Mouse (Mus musculus): ENCODE data around the gene Eepd1.
A peak's percentile ranks its signal among the peaks of the same experiment; 100 is the strongest.

Gene Eepd1

DNA sequence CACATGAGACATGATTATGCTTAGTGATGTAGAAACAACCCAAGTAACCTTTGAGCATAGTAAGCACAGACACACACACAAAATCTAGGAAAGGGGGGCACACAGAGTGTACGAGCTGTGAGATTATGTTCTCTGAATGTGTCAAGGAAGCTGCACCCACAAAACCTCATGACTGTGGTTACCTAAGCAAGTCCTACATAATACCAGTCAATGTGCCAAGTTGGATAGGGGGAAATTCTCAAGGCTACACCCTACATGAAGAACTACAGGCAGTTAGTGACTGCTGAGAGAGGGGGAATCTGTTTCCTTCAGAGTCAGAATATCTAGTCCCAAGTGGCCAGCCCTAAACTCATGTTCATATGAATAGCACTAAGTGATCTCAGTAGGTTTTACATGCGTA lies 58.1 kb downstream of the Eepd1 start:
- no peak for DNase-seq

DNA sequence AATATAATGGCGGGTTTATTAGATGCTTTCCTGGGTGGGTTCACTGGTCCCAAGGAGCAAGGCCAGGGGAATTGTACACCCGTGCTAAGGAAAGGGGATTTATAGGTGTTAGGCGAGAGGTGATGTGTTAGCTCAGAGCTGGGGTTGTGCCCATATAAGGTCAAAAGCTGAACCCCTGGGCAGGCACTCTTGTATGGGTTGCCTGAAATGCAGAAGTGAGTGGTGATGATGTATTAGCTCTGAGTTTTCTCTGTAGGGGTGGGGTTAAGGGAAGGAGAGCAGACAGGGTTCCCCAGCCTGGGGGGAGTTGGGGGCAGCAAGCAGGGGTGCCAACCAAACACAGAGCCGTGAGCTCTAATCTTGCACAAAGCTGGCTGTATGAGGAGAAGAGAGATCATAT lies 60.0 kb downstream of the Eepd1 start:
- DNase-seq, result no peak

DNA sequence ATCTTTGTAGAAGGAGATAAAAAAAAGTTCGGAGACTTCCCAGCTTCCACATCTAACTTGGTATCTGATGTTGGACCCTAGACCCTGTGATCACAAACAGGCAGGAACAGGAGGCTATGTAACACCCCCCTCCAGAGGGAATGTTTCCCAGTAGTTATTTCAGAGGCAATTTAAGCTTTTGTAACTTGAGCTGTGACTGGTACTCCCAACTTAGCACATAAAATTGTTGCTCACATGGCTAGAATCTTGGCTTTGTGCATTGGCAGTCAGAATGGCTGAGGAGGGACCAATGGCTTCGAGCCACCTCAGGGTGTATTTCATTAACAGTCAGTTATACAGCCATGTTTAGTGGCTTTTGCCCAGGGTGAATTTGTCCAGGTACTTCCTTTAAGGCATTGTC lies 63.9 kb downstream of the Eepd1 start:
- DNase-seq, result no peak

DNA sequence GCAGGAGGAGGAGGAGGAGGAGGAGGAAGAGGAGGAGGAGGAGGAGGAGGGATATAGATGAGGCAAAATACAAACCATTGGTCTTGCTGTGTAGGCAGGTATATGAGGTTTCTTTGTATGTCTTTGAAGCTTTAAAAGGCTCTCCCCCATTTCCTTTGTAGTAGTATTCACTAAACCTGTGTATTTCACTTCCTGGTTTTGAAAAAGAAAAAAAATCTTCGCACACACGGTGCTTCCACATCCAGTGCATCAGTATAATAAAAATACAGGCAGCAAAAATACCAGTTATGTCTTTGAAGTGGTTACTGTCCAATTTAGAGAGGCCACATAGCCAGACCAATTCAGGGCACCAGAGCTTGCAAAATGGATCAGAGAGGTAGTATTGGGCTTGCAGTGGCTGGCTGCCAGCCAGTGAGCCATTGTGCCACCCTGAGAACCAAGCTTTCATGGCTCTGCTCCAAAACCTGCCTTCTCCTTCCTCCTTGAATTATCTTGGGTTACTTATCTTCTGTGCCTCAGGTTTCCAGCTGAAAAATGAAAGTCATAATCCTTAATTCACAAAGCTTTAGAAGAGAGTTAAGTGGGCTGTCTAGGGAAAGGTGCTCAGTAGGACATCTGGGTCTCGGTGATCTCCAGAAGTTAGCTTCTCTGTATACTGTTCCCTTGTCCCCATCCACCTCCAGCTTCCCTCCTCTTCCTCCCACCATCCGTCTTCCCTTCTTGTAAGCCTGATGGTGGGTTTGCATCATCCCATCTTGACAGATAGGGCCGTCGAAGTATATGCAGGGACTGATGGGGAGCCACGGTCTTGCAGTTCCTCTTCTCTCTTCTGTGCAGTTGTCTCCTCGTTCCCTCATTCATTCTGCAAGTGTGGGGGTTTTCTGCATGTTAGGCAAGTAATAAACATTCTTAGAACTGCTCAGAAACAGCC lies 68.0 kb downstream of the Eepd1 start:
- peak; percentile 16 to 23 for DNase-seq

DNA sequence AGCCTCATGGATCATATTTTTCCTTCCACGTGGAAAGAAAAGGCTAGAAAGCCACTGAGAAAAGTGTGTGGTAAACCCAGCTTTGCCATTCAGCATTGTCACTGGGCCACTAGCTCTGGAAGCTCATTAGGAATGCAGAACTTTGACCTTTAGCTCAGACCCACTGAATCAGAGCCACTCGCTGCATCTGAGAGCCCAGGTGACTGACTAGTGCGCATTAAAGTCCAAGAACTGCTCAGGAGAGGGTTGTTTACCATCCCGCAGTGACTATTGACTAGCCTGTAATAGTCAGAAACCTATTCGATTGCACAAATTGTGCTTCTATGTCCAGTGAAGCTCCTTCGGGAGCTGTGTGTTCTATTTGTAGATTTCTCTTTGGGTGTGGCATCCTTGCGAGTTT lies 68.8 kb downstream of the Eepd1 start:
- no peak for DNase-seq

DNA sequence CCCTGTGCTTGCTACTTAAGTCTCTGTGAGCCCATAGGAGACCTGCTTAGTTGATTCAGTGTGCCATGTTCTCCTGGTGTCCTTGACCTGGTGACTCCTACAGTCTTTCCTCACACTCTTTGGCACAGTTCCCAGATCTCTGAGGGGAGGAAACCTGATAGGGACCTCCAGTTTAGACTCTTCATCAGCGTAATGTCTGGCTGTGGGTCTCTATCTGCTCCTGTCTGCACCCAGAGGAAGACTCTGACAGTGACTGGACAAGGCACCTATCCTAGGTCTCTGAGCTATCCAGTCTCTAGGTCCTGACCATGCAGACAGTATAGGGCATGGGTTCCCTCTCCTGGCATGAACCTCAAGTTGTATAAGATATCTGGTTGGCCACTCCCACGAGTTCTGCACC lies 71.2 kb downstream of the Eepd1 start:
- no peak for DNase-seq

DNA sequence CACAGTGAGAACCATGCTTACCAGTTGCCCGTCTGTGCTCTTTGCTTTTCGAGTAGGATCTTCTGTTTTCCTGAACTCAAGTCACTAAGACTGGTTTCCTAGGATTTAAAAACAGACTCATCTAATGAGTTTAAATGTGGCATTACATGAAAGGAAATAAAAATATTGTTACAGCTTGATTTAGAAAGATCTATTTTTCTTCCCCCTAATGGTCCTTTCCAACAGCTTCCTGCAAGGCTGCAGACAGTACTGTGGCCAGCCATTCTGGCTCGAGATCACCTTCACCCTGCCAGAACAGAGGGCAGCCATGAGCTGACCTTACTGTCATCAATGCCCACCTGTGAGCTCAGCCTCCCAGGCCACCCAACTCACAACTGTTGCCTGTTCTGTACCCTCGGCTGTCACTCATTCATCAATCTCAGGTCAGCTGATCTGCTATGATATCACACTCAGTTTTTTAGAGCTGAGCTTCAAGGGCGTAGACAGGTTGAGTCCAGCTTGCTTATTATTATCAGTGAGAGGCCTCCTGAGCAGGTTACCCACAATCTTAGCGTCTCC lies 73.0 kb downstream of the Eepd1 start:
- no peak for DNase-seq

DNA sequence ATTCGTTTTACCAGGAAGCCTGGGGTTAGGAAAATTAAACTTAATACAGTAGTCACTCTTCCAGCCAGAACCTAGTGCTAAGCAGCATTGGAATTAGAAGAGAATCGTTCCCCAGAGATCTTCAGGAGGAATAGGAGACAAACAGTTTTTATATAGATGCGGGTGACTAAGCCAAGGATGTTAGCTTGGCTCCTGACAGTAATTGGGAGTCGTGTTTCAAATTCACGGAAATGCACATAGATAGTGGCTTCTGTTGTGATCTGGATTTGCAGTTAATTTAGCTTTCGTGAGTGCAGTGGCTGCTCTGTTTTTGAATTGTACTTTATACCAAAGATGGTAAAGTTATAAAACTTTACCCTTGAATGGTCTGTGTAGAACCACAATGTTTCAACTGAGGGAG lies 73.9 kb downstream of the Eepd1 start:
- no peak for DNase-seq

DNA sequence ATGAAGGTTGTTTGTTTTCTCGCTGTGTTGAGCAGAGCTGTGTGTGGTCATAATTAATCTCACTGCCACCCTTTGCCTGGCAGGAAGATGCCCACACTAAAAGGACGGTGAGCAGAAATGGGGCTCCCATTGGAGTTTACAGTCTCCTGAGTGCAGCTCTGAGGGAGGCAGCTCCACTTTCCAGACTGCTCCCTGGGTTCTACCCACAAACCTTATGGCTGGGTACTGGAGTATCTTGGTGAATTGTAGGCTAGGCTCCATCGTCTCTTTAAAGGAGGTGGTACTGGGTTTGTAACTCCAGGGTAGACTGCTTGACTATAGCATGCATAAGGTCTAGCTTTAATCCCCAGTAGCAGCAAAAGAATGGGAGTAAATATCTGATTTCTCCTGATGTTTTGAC lies 74.7 kb downstream of the Eepd1 start:
- DNase-seq, result no peak

DNA sequence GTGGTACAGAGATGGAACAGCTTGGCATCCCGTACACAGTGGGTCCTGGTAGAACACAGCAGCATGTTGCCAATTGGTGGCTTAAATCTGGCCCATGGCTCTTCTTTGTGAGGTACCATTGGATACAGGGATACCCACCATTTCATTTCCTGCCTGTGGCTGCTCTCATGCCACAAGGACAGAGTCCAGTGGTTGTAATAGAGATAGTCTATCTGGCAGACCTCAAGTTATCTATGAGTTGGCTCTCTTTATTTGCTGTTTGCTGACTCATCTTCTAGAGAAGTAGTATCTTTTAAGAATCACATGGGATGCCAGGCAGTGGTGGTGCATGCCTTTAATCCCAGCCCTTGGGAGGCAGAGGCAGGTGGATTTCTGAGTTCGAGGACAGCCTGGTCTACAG lies 76.0 kb downstream of the Eepd1 start:
- DNase-seq, result no peak

DNA sequence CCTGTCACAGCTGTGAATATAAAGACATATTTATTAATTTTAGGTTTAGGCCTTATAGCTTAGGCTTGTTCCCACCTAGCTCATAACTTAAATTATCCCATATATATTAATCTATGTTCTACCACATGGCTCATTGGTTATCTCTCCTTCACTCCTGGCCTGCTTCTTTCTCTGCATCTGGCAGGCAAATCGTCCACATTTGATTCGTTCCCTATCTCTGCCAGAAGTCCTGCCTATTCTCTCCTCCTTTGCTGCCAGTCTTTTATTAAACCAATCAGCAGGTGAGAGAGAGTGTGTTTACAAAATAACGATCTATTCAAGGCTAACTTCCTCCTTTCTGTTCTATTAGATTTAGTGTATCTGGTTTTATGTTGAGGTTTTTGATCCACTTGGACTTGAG lies 77.5 kb downstream of the Eepd1 start:
- DNase-seq, result no peak

DNA sequence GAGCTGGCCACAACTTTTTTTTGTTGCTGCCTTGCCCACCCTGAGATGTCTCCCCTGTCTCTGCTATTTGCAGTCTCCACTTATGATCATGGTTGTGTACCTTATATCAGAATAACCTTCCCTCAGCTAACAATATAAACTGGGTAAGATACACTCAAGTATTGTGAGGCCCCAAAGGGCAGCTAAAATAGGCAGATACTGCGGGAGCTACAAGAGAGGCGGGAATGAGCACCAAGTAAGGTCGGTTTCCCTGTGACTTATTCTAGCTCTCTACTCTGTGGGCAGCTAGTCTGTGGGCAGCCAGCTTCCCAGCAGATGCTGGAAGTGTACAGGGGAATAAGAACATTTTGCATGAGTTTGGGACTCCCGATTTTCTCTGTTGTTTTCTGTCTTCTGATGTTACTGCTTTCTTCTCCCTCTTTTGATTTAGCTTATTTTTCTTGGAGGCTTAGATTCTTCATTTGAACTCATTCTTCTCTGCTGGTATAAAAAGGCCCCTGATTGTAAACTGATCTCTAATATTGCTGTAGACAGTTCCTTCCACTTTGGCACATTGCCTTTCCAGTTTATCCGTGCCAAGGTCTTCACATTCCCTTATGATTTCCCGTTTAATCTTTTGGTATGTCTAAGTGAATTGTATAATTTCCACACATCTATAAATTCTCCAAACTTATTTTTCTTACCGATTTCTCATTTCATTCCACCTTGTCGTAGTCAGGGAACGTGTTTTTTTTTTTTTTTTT lies 78.8 kb downstream of the Eepd1 start:
- no peak for DNase-seq

DNA sequence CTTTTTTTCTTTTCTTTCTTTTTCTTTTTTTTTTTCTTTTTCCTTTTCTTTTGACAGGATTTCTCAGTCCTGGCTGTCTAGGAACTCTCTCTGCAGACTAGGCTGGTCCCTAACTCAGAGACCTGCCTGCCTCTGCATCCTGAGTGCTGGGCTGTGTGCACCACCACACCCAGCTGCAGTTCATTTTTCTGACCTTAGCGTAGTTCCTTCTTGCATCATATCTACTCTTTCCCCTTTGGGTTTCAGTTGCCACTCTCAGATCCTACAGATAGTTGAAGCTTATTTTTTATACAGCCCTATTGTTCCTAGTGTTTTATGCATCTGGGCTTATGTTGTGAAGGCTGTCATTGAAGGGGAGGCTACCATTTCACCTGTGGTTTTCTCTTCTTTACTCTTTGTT lies 79.8 kb downstream of the Eepd1 start:
- DNase-seq, result no peak

DNA sequence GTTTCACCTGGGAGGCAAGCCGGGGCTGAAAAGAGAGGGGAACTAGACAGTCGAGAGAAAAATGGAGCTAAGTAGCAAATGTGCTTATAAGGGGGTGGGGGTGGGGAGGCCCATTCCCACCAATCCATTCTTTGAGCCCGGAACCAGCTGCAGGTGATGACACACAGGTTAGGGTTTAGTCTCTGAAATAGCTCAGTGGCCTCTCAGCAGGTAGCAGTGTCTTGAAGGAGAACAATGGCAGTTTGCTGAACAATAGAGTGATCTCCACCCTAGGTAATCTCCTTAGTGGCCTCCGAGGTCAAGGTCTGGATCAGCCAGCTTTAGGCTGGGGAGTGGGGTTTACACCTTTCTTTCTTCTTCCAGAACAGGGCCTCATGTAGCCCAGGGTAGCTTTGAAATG lies 82.5 kb downstream of the Eepd1 start:
- no peak for DNase-seq

DNA sequence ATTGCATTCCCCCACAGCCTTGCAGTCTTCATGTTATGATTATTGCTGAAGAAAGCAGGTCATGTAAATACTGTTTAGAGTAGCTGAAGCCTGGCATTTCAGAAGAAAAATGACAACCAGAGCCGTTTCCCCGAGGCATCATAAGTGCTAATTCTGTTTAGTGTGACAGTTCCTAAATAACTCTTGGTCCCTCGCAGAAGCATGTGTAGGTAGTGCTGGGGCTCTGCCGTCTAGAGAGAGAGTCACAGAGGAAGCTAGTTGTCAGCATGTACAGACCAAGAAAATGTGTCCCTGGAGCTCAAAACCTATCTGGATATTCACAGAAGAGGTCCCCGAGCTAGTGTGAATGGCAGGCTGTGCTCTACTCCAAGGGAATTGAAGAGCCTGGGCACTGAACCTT lies 85.7 kb downstream of the Eepd1 start:
- DNase-seq, result no peak

DNA sequence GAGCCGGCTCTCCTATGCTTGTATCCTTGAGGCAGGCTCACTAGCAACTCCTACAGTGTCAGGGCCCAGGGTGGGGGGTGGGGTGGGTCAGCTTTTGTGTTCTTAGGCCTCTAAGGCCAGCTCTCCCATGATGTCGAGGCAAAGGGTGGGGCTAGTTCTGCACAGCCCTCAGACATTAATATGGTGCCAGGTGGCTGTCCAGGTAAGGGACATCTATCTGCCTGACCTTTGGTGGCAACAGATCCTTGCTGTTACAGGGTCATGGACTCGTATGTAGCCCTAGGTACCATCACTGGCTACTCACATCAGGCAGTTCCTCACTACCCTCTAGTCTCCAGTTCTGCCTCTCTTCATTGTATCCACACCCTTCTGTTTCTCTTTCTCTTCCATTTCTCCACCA lies 87.4 kb downstream of the Eepd1 start:
- no peak for DNase-seq

DNA sequence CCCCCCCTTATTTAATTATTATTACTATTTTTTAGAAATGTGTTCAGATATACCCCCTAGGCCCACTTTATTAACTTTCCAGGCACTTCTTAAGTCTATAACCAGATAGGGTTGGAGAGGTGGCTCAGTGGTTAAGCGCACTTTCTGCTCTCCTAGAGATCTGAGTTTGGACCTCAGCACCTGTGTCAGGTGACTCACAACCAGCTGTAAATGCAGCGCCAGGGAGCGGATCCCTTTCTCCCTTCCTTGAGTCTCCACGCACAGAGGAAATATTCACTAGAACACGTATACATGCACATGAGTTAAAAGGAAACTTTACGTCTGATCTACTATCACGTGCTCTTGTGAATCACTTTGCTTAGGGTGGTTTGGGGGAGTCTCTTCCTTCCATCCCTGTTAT lies 88.7 kb downstream of the Eepd1 start:
- no peak for DNase-seq

DNA sequence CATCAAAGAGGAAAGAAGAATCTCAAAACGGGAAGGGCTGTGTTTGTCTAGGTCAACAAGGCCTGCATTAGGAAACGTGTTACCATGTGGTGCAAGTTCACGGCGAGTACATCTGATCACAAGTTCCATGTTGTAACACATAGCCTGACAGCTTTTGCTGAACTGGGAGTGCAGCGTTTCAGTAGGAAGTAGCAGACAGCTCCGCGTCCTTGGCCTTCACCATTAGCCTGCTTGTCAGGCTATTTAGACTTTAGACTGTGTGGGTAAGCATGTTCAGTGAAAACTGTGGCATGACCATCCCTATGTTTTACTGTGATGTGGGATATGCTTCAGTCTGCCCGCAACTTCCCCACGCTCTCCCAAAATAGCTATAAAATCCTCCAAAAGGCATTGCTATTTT lies 89.1 kb downstream of the Eepd1 start:
- no peak for DNase-seq

DNA sequence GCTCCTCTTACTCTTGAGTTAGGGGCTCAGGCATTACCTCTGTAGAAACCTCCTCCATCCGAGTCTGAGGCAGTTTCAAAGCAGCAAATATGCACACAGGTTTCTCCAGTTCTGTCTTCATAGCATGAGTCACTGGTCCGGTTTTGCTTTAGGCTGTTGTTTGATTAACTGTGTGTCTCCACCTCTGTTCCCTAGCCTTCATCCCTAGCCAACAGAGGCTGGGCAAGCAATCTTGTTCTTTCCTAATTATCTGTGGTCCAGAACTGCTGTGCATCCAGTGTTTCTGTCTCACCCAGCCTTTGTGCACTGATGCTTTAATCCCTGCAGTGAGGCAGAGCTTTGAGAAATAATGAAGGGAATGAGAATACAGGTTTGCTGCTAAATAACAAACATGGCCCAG lies 90.0 kb downstream of the Eepd1 start:
- no peak for DNase-seq

DNA sequence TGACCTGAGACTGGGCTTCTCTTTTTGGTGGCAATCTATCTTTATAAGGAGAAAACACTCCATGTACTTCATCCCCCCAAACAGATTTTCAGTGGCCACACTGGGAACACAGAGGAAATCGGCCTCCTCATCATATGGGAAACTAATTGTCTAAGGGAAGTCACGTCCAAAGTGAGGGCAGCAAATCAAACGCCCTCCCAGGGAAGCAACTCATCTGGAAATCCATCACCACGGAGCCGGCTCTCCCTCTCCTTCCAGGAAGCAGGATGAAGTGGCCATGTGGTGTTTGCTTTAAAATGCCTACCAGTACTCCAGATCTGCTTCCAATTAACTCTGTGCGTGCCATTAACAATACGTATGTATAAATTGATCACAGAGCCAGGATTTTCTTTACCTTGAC lies 92.4 kb downstream of the Eepd1 start:
- DNase-seq, result no peak

DNA sequence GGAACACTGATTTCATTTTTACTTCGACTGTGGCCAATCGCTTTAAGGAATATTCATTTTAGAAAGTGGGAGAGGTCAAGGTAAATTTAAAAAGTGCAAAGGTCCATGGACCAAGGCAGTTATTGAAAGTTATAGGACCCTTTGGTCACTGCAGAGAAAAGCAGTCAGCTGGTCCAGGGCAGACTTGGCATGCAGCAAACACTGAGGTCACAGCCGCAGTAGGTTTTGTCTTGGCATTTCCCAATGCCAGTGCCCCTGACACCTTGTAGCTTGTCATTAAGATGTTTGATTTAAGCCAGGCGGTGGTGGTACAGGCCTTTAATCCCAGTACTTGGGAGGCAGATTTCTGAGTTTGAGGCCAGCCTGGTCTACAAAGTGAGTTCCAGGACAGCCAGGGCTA lies 92.8 kb downstream of the Eepd1 start:
- no peak for DNase-seq

DNA sequence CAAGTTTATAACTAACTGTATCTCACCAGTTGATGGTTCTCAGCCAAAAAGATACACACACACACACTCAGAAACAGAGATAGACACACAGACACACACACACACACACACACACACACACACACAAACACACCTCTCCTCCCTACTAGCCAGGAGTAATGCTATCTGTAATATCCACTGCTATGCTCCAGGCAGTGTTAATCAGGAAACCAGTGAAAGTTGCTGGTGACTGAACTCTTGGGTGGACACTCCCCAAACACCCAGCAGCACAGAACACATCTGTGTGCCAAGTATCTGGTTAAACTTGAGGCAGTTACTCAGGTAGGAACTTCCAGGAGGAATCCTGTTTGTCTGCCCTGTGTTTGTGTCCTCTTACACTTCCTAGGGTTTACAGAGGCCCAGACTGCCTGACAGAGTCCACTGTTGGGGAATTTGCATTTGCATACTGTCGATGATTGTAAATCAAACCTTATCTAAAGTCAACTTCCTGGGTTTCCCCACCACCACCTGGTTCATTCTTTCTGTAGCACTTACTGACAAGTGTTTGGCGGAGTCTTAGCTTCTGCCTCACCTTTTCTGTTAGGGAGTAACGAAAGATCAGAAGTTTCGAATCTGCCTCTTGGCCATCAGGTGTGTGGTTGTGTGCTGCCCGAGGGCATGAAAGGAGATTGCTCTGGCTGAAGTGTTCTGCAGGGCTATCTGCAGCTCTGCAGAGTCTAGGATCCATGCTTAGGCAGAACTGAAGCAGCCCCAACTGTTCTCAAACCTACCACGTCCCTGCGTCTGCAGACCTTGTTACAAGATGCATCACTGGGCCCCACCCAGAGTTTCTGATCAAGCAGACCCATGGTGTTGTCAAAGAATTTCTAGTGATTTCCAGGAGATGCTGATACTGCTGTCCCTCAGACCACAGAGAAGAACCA lies 97.6 kb downstream of the Eepd1 start:
- DNase-seq, result no peak

DNA sequence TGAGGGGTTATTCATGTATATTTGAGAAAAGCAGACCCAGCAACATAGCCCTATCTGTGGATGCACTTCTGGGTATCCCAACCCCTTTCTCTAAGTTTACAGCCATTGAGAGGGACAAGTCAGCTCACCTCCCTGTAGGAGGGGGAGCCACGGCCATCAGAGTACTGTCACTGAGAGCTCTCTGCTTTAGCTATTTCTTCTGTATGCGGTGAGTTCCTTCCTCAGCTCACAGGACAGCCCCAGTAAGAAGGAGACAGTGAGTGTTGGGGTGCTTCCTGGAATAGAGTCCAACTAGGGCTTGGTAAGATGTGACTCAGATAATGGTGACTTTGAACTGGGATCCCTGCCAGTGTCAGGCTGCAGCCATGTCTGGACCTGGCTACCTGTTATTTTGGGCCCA lies 102.3 kb downstream of the Eepd1 start:
- no peak for DNase-seq

Data from cerebellum, postnatal 36 days (tissue).